Mouse (Mus musculus) testis, adult 2 months (tissue): ENCODE data around the gene Kirrel2.

ENCODE experiments used
- CTCF ChIP-seq: fragments of 200-500 bp; IDR thresholded peaks from 2 replicates; pipeline ENCODE4 v1.5.1; 2012; ENCODE audit warnings: low read depth, mild to moderate bottlenecking, inconsistent platforms, low read length, moderate library complexity; ENCODE audit not compliant: control insufficient read depth, insufficient read depth, insufficient replicate concordance
- POLR2A ChIP-seq: fragments of 200-500 bp; IDR thresholded peaks from 2 replicates; pipeline ENCODE4 v1.6.1; 2012; ENCODE audit warnings: low read depth, mild to moderate bottlenecking, inconsistent platforms, low read length, moderate library complexity; ENCODE audit not compliant: control insufficient read depth

DNA sequence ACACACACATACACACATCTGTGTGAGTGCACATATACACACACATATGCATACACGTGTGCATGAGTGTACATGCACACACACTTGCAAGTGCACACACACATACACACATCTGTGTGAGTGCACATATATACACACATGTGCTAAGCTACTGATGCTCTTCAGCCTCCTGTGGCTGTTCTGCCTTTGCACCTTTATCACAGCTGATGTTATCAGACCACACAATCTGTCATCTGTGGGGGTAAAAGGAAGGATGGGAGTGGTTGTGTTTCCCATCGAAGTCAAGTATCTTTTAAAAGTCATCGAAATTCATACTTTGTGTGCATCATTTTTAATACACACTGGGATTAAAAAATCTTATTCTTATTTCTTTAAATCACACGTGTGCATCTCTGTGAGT is 55.1 kb downstream of the Kirrel2 start:
- TF ChIP-seq POLR2A (no peak), CTCF (no peak)
